In genomic region chr2:8975635-8976034, GRCm38 (mm10) we compare ENCODE assay signal across 25 mouse cellular contexts.
"Had no signal": no experiment of that assay in that cellular context is flagged by ENCODE, and none has a peak within 500 bp of the region (broad histone marks: within the 10 kb centered on the region; RNA-seq: fewer than 3 reads in every experiment).

No protein-coding gene starts in this region.

- H3K4me3 ChIP-seq: lung, embryonic 15.5 days; megakaryocyte, embryonic 14.5 days; midbrain, embryonic 10.5 days; midbrain, embryonic 12.5 days; myocyte; neural tube, embryonic 13.5 days; neural tube, embryonic 15.5 days; stomach, embryonic 15.5 days had no signal

- H3K27ac ChIP-seq: lung, embryonic 15.5 days; macrophage; midbrain, embryonic 10.5 days; midbrain, embryonic 12.5 days; neural tube, embryonic 13.5 days; neural tube, embryonic 15.5 days; stomach, embryonic 15.5 days; stomach, postnatal 0 days had no signal

- H3K9me3 ChIP-seq: lung, embryonic 15.5 days; megakaryocyte, embryonic 14.5 days; midbrain, embryonic 10.5 days; midbrain, embryonic 12.5 days; neural tube, embryonic 13.5 days; neural tube, embryonic 15.5 days; stomach, embryonic 15.5 days had no signal

- H3K4me2 ChIP-seq: lung, embryonic 15.5 days; midbrain, embryonic 12.5 days; neural tube, embryonic 13.5 days; neural tube, embryonic 15.5 days; stomach, embryonic 15.5 days had no signal

- ATAC-seq: liver, postnatal 0 days; lung, postnatal 0 days; midbrain, embryonic 16.5 days had no signal

- DNase-seq: liver, postnatal 0 days; lung, adult 2 months; lung, postnatal 14 days; lung, postnatal 36 days; midbrain, embryonic 14.5 days; retina, postnatal 1 day; right cerebral cortex, adult 18-20 months; right cerebral cortex, postnatal 25 days; right cerebral cortex, postnatal 4 days; spleen, adult 18-20 months; thymus, adult 2 months; thymus, postnatal 25 days; thymus, postnatal 4 days had no signal

- H3K9ac ChIP-seq: liver, postnatal 0 days; lung, embryonic 15.5 days; midbrain, embryonic 12.5 days; neural tube, embryonic 13.5 days; neural tube, embryonic 15.5 days; stomach, embryonic 15.5 days had no signal

- H3K36me3 ChIP-seq: lung, embryonic 15.5 days; midbrain, embryonic 10.5 days; midbrain, embryonic 12.5 days; neural tube, embryonic 13.5 days; neural tube, embryonic 15.5 days; stomach, embryonic 15.5 days had no signal

- H3K27me3 ChIP-seq: lung, embryonic 15.5 days; megakaryocyte, embryonic 14.5 days; midbrain, embryonic 12.5 days; neural tube, embryonic 13.5 days; neural tube, embryonic 15.5 days; stomach, embryonic 15.5 days had no signal

- H3K4me1 ChIP-seq: lung, embryonic 15.5 days; megakaryocyte, embryonic 14.5 days; midbrain, embryonic 10.5 days; midbrain, embryonic 12.5 days; neural tube, embryonic 13.5 days; neural tube, embryonic 15.5 days; stomach, embryonic 15.5 days had no signal
